Mouse (Mus musculus): ENCODE data around the gene Cby1.

- TF ChIP-seq CTCF (IDR thresholded peaks at IDR 0.05; ENCODE audit: low read depth) = no peak
- no peak for TF ChIP-seq EP300 (IDR thresholded peaks at IDR 0.05; ENCODE audit: low read depth)
Measured at GRCm38 (mm10) chr15:79630471-79630870, 28.5 kb upstream of the Cby1 start.

Measured in liver, embryonic 14.5 days (tissue).